Mouse (Mus musculus) mature B cell (primary cell): ENCODE results near the gene Grap.

ENCODE experiments used
- in situ Hi-C: fragments of 300-500 bp; cut with MboI; formaldehyde crosslinking; loops from 2 replicates; pipeline ENCODE4 v1.14.3; 2019

Gene Grap

GRCm38 (mm10) chr11:61722077-61722476 lies 69.0 kb downstream of the Grap start:
- in situ Hi-C loops: loop anchor here (25.0 kb wide), 1 partner anchor 310 kb away; no protein-coding TSS in a partner anchor
